Mouse (Mus musculus) embryo, embryonic 9.5 days (tissue): Measurements from ENCODE around the gene Stk24.

Source experiments
- DNase-seq: peaks from one replicate; pipeline ENCODE4 v3.0.0-alpha.2; 2017; ENCODE audit errors: extremely low spot score

The Stk24 gene

GRCm38 (mm10) chr14:121351737-121352136 is 28.1 kb downstream of the Stk24 start:
- no peak for DNase-seq

GRCm38 (mm10) chr14:121350011-121350410 is 29.8 kb downstream of the Stk24 start:
- no peak for DNase-seq

DNA sequence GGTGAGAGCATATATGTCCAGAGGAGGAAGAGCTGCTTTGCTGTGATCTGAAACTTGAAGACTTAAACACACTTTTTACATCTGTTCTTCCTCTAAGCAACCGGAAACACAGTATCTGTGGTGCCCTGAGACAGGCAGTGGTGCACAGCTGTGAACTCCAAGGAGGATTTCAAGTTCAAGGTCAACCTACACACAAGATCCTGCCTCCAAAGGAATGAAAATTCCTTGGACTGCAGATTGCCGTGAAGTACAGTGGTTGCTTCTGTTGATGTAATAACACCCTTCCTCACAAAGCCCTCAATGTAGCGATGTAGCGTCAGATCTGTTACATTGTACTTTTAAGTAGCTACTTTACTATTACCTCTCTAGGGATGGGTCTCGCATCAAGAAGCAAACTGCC is 30.5 kb downstream of the Stk24 start:
- no peak for DNase-seq

GRCm38 (mm10) chr14:121348256-121348655 is 31.6 kb downstream of the Stk24 start:
- no peak for DNase-seq

GRCm38 (mm10) chr14:121347134-121347533 is 32.7 kb downstream of the Stk24 start:
- DNase-seq = no peak

DNA sequence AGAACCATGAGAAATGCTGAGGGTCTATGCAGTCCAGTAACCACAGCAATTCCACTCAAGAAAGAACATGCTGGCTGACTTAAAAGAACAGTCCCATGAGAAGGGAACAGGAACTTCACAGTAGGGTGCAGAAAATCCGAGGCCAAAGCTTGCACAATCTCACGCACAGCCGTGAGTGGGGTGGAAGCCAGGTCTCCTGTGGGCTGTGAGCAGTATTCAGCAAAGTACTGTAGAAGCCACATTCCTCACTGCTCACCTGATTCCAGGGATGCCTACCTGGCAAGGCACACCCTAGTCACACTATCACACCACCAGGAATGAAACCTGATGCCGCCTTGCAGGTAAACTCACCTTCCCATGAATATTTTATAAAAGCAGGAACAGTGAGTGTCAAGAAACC is 33.2 kb downstream of the Stk24 start:
- DNase-seq = no peak

DNA sequence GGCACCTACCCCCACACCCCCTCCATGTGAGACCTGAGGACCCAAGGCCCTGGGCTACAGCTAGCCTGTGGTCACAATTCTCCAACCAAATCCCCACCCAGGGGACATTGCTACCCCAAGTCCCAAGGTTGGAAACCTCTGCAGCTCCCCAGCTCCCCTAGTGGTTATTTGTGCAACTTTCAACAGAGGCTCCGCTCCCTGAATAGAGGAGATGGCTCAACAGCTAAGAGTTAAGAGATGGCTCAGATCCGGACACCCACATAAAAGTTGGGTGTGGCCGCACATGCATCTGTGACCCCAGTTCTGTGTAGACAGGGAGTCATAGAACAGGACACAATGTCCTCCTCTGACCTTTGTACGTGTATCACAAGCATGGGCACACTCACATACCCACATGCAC is 33.8 kb downstream of the Stk24 start:
- no peak for DNase-seq

- DNase-seq = no peak
Measured at GRCm38 (mm10) chr14:121344928-121345327, 34.9 kb downstream of the Stk24 start.

- no peak for DNase-seq
Measured at GRCm38 (mm10) chr14:121342885-121343284, 36.9 kb downstream of the Stk24 start.

GRCm38 (mm10) chr14:121339951-121340401 is 39.8 kb downstream of the Stk24 start:
- no peak for DNase-seq

DNA sequence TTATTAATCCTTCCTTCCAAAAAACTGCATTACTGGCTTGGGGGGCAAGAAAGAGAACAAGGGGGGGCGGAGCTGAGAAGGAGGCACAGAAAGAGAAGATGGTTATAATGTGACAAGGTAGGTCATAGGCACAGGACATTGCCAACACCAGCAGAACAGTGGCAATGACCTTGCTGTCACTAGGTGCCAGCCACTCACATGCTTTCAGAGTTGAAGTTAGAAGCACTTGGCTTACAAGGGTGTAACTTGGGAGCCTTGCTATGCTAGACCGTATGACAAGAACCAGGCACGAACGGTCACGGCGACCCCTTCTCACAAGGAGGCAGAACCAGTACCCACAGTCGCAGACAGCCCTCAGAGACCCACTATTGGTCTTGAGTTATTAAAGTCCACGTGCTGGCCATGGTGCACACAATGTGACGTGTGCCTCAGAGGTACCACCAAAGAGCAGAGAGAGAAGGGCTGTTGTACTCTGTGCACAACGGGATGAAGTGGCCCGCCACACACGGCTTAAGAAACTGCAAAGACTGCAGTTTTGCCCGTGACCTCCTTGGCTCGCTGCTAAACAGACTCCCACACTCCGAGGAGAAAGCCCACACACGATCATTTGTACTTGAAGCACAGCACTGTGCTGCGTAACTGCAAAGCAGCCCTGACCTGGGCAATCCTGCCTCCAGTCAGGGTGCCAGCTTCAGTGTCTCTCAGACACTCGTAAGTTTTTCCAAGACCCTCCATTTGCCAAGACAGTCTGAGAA is 40.8 kb downstream of the Stk24 start:
- no peak for DNase-seq

- DNase-seq = no peak
Measured at GRCm38 (mm10) chr14:121330090-121330408, 49.8 kb downstream of the Stk24 start.

DNA sequence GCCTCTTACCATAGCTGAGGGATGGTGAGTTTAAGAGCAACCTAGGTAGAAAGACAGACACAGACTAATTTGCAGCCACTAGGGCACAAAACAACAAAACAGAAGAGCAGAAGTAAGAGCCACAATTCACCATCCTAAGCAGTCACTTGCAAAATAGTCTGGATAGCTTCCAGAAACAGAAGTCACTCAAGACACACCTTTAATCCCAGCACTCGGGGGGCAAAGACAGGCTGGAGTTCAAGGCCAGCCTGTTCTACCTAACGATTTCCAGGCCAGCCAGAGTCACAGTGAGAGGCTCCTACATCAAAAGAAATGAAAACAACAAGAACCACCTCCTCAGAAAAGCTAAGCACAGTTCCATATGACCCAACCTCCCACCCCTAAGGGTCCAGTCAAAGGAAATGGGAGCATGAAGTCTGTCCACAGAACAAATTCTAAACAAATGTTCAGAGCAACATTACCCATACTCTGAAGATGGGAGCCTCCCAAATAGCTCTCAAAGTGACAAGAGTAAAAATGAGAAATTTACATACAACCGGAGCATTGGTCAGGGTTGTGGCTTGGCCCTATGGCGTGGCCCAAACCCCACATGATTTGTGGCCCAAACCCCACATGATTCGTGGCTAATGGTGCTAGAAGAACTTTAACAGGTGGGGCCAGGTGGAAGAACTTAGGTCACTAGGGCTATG is 50.3 kb downstream of the Stk24 start:
- no peak for DNase-seq

- DNase-seq = no peak
Measured at GRCm38 (mm10) chr14:121328878-121329277, 50.9 kb downstream of the Stk24 start.

DNA sequence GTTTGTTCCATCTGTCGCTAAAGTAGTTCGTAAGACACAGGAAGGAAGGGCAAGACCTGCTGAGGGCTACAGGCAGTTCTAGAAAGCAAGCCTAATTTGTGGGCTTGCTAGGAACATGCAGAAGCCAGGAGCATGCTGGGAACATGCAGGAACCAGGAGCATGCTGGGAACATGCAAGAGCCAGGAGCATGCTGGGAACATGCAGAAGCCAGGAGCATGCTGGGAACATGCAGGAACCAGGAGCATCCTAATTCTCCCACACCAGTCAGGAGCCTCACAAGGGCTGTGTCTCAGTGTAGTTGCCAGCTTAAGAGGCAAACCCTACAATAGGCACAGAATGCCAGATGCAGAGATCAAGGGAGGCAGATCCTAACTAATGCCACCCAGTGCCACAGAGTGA is 53.4 kb downstream of the Stk24 start:
- DNase-seq = no peak

DNA sequence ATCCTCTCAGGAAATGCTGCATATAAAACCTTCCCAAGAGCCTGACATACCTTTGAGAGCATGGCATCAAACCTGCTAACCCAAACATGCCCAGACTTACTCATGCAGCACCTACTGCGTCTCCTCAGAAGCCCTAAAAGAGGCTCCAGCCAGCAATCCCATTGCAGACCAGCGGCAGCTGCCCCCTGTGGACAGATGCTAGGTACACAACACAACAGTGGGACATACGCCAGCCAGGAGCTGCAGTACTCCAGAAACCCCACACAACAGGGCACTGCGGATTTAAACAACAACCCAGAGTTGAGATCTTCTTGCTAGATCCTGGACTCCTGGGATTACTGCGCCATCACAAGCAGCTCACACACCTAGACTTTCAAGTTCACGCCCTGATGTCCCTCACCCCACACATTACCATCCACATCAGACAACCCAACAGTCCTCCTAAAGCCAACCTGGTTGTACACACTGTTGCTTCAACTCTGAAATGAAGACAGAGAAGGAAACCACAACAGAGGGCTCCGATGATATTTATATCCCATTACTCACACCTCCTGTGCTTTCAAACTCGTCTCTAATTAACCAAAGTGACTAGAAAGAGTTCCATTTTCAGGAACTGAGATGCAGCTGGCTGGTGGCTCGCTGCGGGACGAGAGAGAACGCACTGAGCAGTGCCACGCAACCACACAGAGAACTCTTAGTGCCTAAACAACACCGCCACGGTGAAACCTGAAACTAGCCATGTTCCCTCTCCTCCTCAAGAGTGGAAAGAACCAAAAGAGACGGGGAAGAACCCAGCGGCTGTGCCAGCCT is 55.1 kb downstream of the Stk24 start:
- DNase-seq = no peak

DNA sequence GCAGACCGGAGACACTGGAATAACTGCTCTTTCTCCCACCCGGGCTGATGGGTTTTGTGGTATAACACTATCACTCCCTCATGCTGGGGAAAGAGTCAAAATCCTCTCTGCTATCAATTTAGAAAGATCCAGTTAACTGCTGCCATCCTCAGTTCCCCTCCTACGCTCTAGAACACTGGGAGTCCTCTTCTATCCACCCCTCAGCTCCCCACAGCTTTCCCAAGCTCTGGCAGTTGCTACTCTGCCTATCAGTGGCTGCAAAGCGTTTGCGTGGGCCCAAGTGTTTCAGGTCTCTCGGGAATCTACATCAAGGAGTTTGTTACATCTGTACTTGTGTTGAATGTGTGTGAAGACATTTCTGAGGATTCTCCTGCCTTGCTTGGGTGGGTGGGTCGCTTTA is 57.2 kb downstream of the Stk24 start:
- no peak for DNase-seq

- DNase-seq = no peak
Measured at GRCm38 (mm10) chr14:121322150-121322549, 57.7 kb downstream of the Stk24 start.

DNA sequence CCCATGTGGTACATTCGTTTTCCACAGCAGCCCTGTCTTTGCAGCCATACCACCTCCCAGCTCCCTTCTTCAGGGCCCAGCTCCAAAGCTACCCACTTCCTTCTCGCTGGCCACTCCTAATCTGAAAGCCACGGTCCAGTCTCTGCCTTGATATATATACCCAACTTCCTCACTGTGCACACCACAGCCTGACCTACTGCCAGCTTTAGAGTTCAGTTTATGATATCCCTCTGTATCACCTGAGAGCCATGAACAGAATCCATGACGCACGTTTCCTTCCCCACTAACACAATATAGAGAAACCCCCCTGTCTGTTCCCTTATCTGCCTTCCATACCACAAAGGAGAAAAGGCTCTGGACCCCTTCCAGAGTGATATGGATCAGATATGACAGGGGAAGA is 61.4 kb downstream of the Stk24 start:
- no peak for DNase-seq

DNA sequence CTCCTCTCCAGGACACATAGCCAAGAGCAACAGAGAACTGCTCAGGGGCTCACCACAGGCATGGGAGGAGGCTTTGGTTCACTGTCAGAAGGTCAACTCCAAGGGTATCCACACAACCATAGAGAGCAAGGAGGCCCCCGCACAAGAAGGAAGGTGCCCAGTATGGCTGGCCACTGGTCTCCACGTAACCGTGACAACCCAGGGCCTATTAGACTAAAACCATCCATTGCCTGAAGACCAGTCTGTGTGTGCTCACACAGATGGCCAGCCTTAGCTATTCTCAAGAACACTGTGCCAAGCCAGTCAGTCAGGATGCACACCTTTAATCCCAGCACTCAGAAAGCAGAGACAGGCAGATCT is 62.5 kb downstream of the Stk24 start:
- no peak for DNase-seq

DNA sequence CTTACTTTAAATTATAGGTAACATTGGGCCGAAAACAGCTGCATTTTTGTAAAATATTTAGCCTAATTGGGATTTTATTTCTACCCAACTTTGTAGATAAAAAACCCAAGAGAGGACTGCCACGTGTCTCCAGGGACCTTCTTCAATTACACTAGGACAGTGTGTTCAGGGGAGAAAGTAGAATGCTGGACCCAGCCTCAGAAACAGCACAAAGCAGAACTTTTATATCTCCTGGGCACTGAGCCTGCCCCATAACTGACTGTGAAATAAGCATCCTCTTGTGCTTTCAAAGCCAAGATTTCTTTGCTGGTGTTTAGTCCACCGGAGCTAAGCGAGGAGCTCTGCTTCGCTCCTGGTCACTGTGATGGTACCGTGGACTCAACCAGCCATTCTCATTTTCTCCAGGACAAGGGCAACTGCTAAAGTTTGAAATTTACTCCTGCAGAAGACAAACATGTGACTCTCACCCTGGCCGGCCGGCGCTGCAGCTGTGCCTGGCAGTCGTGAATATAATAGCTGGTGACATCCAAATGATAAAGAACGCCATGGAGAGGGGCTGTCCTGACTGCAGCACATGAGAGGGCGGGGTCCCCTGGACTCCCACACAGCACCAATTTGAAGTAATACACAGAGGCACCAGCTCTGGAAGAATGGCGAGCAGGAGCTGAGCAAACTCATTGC is 63.0 kb downstream of the Stk24 start:
- no peak for DNase-seq

GRCm38 (mm10) chr14:121316136-121316535 is 63.7 kb downstream of the Stk24 start:
- DNase-seq = no peak
